Mouse (Mus musculus): ENCODE measurements around the gene Rimbp3. TPM values are rescaled to one million over a fixed set of nuclear protein-coding genes. Genes with fewer than 3 reads are reported as not detected.
A peak's percentile ranks its signal among the peaks of the same experiment; 100 is the strongest.

Rimbp3 gene
- total and polyA plus RNA-seq, 3 experiments: 0.35 to 0.62 TPM; not detected in 1

DNA sequence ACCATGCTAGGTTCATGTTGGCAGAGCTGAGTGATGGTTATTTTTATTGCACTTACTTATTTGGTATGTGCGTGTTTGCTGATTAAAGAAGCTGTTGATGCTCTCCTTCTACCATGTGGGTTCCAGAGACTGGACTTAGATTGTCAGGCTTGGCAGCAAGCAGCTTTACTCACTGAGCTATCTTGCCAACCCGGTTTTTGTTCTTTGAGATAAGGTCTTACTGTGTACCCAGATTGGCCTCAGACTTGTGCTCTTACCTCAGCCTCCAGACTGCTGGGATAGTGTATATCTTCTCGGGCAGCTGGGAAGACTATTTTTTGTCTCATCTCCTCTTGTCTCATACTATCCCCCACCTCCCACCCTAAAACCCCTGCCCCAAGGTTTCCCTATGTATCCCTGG, 29.2 kb downstream of the Rimbp3 start:
- peaks cover 37 to 65% of the 10 kb centered on the region in 2 experiments for H3K4me1 ChIP-seq (ENCODE audit: control insufficient read depth in 1 of 2, insufficient read depth in 2 of 2, low read length in 2 of 2)
- no peaks in the 10 kb centered on the region for H3K27me3 ChIP-seq (ENCODE audit: control insufficient read depth in 1 of 2, insufficient read depth in 2 of 2, low read length in 2 of 2)
- H3K27ac ChIP-seq (ENCODE audit: control insufficient read depth, low read depth, low read length): peak overlapping the region; percentile 33; the same call in 1 of the 2 replicates
- peak; percentile 82 for DNase-seq (ENCODE audit: low read depth, low spot score)
- H3K36me3 ChIP-seq (ENCODE audit: control insufficient read depth in 1 of 2, insufficient read depth in 2 of 2, low read length in 2 of 2): peaks cover 0 to 48% of the 10 kb centered on the region in 2 experiments; a peak in 2 of 4 replicates
- no peak overlapping the region for H3K9ac ChIP-seq (ENCODE audit: control insufficient read depth, low read depth, low read length, poor library complexity, severe bottlenecking)
- no peaks in the 10 kb centered on the region for H3K9me3 ChIP-seq (replicated peaks; ENCODE audit: insufficient read depth, low read length)
- peaks cover 33% of the 10 kb centered on the region for H3K79me2 ChIP-seq (ENCODE audit: control insufficient read depth, insufficient read depth, low read length, poor library complexity)
- no peak for TF ChIP-seq UBTF (IDR thresholded peaks at IDR 0.05; ENCODE audit: borderline replicate concordance, insufficient read depth, low read depth, low read length)
- TF ChIP-seq MEF2A (IDR thresholded peaks at IDR 0.05; ENCODE audit: extremely low read depth, insufficient replicate concordance, low read depth, low read length, poor library complexity, severe bottlenecking): peak; percentile 42; the same call in 1 of the 2 replicates
- no peak for TF ChIP-seq CHD1 (IDR thresholded peaks at IDR 0.05; ENCODE audit: low read depth, low read length)
- TF ChIP-seq NRF1 (IDR thresholded peaks at IDR 0.05; ENCODE audit: insufficient read depth, low read depth, low read length, poor library complexity, severe bottlenecking): no peak
- no peak for TF ChIP-seq USF2 (IDR thresholded peaks at IDR 0.05; ENCODE audit: borderline replicate concordance in 1 of 2, insufficient read depth in 1 of 2, low read depth in 1 of 2, low read length in 2 of 2)
- TF ChIP-seq JUND (IDR thresholded peaks at IDR 0.05; ENCODE audit: low read depth, low read length): no peak
- TF ChIP-seq MXI1 (IDR thresholded peaks at IDR 0.05; ENCODE audit: low read depth, low read length): peak; percentile 89
- 0 out of 2 replicates have a peak, but pooled peaks have one; percentile 2 for TF ChIP-seq HCFC1 (IDR thresholded peaks at IDR 0.05; ENCODE audit: low read depth, low read length)
- TF ChIP-seq GATA1 (IDR thresholded peaks at IDR 0.05; ENCODE audit: low read depth, low read length): peak; percentile 96
- TF ChIP-seq ELF1 (IDR thresholded peaks at IDR 0.05; ENCODE audit: low read depth, low read length): no peak
- peak; percentile 86 for TF ChIP-seq TAL1 (IDR thresholded peaks at IDR 0.05; ENCODE audit: low read length)
- TF ChIP-seq RCOR1 (IDR thresholded peaks at IDR 0.05; ENCODE audit: low read depth, low read length): peak; percentile 97
- peak; percentile 91 to 92 for TF ChIP-seq EP300 (IDR thresholded peaks at IDR 0.05; ENCODE audit: low read depth in 1 of 2, low read length in 2 of 2)
- TF ChIP-seq GABPA (IDR thresholded peaks at IDR 0.05; ENCODE audit: low read depth, low read length): no peak
- no peak for TF ChIP-seq POLR2AphosphoS5 (IDR thresholded peaks at IDR 0.05; ENCODE audit: borderline replicate concordance, low read depth, low read length)
- TF ChIP-seq MYC (IDR thresholded peaks at IDR 0.05; ENCODE audit: low read depth, low read length): peak; percentile 77
- no peak for TF ChIP-seq NELFE (IDR thresholded peaks at IDR 0.05; ENCODE audit: low read depth, low read length)
- peak; percentile 90 for TF ChIP-seq ETS1 (IDR thresholded peaks at IDR 0.05; ENCODE audit: low read depth, low read length)
- TF ChIP-seq SIN3A (IDR thresholded peaks at IDR 0.05; ENCODE audit: low read length): peak; percentile 84
- no peak for TF ChIP-seq E2F4 (IDR thresholded peaks at IDR 0.05; ENCODE audit: borderline replicate concordance, low read depth, low read length)
- no peak for TF ChIP-seq SMC3 (IDR thresholded peaks at IDR 0.05; ENCODE audit: low read depth, low read length)
- TF ChIP-seq MAFK (IDR thresholded peaks at IDR 0.05; ENCODE audit: borderline replicate concordance, low read depth, low read length): no peak; the same call in 1 of the 2 replicates
- TF ChIP-seq MAZ (IDR thresholded peaks at IDR 0.05; ENCODE audit: low read depth, low read length): no peak
- peak; percentile 50; the same call in 1 of the 2 replicates for TF ChIP-seq ZNF384 (IDR thresholded peaks at IDR 0.05; ENCODE audit: low read depth, low read length)
- TF ChIP-seq MYB (IDR thresholded peaks at IDR 0.05; ENCODE audit: low read depth, low read length): no peak
- TF ChIP-seq TCF12 (IDR thresholded peaks at IDR 0.05; ENCODE audit: low read depth, low read length): peak; percentile 96
- TF ChIP-seq BHLHE40 (IDR thresholded peaks at IDR 0.05; ENCODE audit: borderline replicate concordance, low read depth, low read length): peak; percentile 64
- TF ChIP-seq POLR2A (IDR thresholded peaks at IDR 0.05; ENCODE audit: control insufficient read depth in 1 of 2, insufficient read depth in 1 of 2, low read depth in 1 of 2, low read length in 2 of 2, poor library complexity in 1 of 2): no peak
- TF ChIP-seq TBP (IDR thresholded peaks at IDR 0.05; ENCODE audit: low read depth, low read length): peak; percentile 32; the same call in 1 of the 2 replicates
- TF ChIP-seq MAX (IDR thresholded peaks at IDR 0.05; ENCODE audit: low read length): peak; percentile 73
- no peak overlapping the region for H3K4me3 ChIP-seq (ENCODE audit: control insufficient read depth in 1 of 2, insufficient read depth in 1 of 2, low read depth in 2 of 2, low read length in 2 of 2)
